Mouse (Mus musculus): ENCODE results near the gene Nexn.

The Nexn gene

GRCm38 (mm10) chr3:152238836-152239235 lies 27.3 kb downstream of the Nexn start:
- no peak for DNase-seq (ENCODE audit: low spot score in 2 of 2)

- no peak for DNase-seq (ENCODE audit: low spot score in 2 of 2)
Measured at GRCm38 (mm10) chr3:152235805-152236204, 30.3 kb downstream of the Nexn start.

DNA sequence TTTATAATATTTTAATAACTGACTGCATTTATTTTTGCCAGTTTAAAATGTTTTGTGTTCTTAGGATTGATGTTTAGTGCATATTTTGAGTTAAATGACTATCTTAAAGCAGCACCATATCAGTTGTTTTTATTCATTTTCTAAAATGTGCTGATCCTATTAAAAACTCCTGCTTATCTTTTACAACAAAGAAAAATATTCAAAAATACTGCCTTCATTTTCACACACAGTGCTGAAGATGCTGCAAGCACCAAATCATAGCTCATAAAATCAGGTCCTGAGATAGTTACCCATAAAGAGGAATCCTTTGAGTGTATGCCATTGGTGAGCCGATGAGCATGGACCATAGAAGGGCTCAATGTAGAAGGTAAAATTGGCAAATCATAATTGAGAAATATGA lies 30.9 kb downstream of the Nexn start:
- DNase-seq (ENCODE audit: low spot score in 2 of 2), result no peak

- DNase-seq (ENCODE audit: low spot score in 2 of 2), result no peak
Measured at GRCm38 (mm10) chr3:152231333-152232100, 34.6 kb downstream of the Nexn start.

GRCm38 (mm10) chr3:152229271-152229670 lies 36.9 kb downstream of the Nexn start:
- no peak for DNase-seq (ENCODE audit: low spot score in 2 of 2)

DNA sequence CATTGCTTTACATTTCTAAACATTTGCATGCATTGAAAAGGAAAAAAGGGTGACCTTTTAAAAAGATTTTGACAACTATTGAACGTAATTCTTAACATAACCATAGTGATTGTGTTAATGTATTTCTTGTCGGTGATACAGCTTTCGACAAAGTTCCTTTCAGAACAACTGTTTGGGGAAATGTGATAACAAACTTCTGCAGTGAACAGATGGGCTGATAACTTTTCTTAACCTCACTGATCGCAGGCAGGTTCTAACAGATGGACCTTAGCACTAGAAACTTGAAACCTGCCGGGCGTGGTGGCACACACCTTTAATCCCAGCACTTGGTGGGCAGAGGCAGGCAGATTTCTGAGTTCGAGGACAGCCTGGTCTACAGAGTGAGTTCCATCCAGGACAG lies 37.3 kb downstream of the Nexn start:
- no peak for DNase-seq (ENCODE audit: low spot score in 2 of 2)

GRCm38 (mm10) chr3:152225906-152226305 lies 40.2 kb downstream of the Nexn start:
- no peak for DNase-seq (ENCODE audit: low spot score in 2 of 2)

- DNase-seq (ENCODE audit: low spot score in 2 of 2), result no peak
Measured at GRCm38 (mm10) chr3:152224918-152225317, 41.2 kb downstream of the Nexn start.

DNA sequence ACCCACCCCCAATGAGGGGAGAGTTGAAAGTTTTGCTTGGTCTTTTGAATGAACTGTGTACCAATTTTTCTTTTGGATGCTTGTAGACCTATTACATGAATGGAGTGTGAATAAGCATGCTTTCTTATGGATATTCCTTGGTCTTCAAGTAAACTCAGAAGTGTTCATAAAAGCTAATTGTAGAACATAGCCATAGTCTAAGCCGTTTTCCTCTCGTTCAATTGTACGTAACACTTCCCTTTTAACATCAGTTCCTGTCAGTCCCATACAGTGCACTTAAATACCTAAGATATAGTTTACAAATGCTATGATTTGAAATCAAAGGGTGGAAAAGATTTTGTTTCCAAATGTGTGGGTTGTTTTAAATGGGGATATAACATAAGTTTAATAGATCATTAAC lies 52.7 kb downstream of the Nexn start:
- no peak for DNase-seq (ENCODE audit: low spot score in 2 of 2)

GRCm38 (mm10) chr3:152211731-152212279 lies 54.3 kb downstream of the Nexn start:
- DNase-seq (ENCODE audit: low spot score in 2 of 2), result no peak

DNA sequence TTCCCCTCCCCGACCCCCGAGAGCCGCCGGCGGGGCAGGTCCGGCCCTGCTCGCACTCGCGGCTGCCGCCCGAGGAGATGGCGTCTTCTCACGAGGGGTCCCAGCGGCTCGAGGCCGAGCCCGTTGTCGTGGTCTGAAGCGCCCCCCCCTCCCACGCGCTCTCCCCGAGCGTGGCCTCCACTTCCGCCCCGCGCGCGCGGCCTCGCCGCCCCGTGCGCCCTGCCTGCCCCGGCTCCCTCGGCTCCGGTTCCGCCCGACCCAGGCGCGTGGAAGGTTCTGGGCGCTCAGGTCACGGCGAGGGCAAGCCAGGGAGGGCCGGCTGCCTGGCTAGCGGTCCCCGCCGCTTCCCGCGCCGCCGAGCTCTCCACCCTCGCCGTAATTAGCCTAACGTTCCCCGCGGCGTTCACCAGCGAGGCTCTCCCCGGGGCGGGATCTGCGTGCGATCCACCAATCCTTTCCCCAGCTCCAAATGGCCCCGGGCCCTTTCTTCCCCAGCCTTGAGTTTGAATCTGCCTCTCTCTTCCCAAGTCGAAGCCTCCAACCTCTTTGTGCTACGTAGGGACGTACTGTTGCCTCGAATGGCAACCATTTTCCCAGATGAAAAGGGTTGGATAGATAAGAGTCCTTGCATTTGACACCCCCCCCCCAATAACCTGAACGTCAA lies 55.3 kb downstream of the Nexn start:
- peak; percentile 42 to 74 for DNase-seq (ENCODE audit: low spot score in 2 of 2)

DNA sequence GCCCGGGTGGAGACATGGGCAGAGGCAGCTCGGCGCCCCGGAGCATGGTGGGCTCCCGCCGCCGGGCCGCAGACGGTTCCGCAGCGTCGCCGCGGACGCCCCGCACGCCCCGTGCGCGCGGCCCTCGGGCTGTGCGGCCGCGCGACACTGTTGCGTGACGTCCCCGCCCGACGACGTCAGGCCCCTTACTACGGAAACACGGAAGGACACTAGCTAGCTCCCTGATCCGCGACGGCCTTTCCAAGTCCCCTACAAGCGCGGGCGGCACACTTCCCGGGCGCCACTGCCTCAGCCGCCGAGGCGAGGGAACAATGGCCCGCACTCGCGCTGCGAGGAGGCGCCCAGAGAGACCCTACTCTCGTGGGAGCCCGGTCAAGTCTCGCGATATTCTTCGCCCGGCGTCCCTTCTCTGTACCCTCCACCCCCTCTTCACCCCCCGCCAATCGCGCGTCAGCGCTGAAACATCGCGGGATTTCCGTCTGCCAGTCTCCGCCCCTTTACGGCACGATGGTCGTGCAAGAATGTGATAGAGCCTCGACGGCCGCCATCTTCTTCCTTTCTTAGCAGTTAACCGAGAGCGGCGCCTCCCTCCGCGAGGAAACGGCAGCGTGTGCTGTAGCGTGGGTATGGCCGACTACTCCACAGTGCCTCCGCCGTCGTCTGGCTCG lies 56.0 kb downstream of the Nexn start, which contains the start of the genes Dnajb4 and Fubp1:
TSS of gene Dnajb4 (minus strand) at position 336 of the 668 bp plus-strand sequence.
TSS of gene Fubp1 (plus strand) at position 456 of the 668 bp plus-strand sequence.
- DNase-seq (ENCODE audit: low spot score in 2 of 2), result peak; percentile 100

DNA sequence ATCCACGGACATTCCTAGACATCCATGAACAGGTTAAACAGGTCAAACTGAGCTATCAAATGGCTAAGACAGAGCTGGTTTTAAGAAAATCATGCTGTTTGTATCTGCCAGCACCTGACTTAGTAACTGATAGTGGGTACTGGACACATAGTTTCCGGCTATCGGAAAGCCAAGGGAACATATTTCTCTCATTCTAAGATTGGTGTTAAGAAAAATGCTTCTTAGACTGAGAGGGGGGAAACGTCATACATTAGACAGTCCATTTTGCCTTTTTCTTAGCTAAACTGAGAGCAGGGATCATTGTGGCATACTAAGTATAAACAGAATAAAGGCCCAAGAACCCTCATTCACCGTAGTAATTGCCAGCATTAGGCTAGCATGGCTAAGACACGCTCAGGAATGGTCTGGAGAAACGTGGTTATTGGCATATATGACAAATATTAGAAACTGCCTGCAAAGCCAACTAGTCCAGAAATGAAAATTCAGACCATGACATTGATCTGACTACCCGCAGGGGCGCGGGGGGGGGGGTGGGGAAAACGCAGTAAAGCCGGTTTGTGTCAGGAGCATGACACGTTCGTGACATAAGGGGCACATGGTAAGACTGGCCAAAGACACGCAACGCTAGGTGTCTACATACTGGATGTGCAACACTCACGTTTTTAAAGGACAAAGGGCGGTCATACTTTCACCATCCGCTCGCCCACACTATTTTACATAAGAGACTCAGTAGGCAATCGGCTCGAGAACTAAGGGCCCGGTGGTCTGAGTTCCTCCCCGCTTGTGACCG lies 56.8 kb downstream of the Nexn start:
- peak in 1 of 2 experiments; percentile 12 for DNase-seq (ENCODE audit: low spot score in 2 of 2)

DNA sequence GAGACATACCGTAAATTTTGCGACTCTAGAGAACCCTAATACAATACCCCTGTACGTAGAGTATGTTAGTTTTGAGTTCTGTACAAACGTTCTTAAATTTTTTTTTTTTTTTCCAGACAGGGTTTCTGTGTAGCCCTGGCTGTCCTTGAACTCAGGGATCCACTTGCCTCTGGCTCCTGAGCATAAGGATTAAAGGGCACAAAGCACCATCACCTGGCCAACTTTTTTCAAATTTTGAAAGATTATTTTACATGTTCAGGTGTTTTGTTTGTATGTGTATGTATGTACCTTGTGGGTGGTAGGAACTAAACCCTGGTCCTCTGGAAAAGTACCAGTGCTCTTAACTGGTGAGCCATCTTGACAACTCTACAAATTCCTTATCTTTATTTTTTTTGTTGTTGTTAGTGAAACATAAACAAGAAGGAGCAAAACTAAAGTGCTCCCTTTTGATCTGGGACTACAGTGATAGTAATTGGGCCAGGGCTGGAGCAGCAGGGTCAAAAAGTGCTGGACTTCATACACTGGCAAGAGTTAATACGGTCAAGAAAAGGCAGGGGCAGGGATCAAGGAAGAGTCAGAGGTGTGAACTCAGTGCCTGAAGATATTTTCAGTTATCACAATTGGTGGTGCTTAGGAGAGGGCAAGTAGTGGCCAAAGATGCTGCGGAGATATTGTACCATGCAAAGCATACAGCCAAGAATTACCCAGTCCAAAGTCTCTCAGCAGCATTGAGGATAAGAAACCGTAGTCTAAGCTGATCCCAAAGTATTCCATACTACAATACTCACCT lies 57.9 kb downstream of the Nexn start:
- no peak for DNase-seq (ENCODE audit: low spot score in 2 of 2)

GRCm38 (mm10) chr3:152207156-152207555 lies 59.0 kb downstream of the Nexn start:
- no peak for DNase-seq (ENCODE audit: low spot score in 2 of 2)

GRCm38 (mm10) chr3:152204577-152204976 lies 61.6 kb downstream of the Nexn start:
- no peak for DNase-seq (ENCODE audit: low spot score in 2 of 2)

- DNase-seq (ENCODE audit: low spot score in 2 of 2), result no peak
Measured at GRCm38 (mm10) chr3:152203996-152204395, 62.2 kb downstream of the Nexn start.

DNA sequence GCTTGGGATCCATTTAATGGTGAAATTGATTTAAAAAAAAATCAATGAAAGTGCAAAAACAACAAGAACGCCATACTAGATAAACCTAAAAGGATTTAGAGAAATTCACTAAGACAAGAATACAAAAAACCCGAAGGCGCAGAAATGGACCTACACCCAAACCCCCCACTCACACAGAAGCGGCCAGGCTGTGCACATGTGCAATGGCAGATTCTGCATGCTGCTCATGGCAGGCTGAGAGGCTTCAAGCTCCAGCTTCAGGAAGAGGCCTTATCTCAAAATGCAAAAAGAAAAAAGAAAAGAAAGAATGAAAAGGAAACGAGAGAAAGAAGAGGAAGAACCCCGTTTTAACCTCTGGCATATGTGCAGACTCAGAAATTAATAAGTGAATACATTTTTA lies 62.7 kb downstream of the Nexn start:
- no peak for DNase-seq (ENCODE audit: low spot score in 2 of 2)

DNA sequence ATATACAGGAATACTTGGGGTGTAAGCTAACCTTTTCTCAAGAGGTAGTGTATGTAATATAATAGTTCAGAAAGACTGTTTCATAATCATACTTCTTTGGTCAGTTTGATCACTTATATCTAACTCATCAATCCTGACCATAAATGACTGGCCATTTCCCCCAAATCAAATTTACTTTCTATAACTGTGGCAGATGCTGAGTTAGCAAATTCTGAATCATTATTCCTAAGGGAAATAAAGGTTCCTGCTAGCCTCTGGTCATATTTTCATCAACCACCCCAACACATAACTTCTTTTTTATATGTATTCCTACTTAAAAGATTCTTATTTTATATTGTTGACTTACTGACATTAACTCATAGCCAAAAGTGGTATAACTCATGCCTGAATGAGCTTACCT lies 63.2 kb downstream of the Nexn start:
- no peak for DNase-seq (ENCODE audit: low spot score in 2 of 2)

DNA sequence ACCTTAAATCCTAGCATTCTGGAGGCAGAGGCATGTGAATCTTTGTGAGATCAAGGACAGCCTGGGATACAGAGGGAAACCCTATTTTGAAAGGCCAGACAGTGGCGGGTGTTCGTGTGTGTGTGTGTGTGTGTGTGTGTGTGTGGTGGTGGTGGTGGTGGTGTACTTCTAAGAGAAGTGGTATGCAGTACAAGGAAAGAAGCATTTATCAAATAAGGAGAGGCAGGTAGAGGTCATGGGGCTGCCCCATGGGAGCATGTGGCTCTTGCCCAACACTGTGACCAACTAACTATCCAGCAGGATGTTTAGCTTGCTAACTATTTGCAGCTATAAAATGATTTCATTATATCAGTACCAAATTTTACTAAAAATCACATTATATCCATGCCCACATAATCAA lies 64.5 kb downstream of the Nexn start:
- DNase-seq (ENCODE audit: low spot score in 2 of 2), result no peak

DNA sequence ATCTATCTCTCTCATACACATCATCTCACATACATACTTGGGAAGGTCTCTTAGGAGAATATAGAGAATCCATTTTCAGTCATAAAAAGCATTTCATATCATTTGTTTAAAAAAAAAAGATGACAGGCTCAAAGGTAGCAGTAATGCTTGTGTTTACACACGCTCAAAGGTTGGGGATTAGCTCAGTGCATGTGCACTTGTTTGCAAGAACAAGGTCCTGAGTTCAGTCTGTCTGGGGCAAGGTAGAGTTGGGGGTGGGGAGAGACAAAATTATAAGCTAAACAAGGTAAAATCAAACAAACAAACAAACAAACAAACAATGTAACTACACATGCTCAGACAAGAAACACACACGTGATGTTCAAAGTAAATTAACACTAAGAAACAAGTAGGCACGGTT lies 65.0 kb downstream of the Nexn start:
- no peak for DNase-seq (ENCODE audit: low spot score in 2 of 2)

Data from urinary bladder, adult 18-20 months (tissue).